Mouse (Mus musculus) midbrain, embryonic 16.5 days (tissue): Measurements from ENCODE around the gene Tdrd6. TPM values are rescaled to one million over a fixed set of nuclear protein-coding genes. Genes with fewer than 3 reads are reported as not detected.

Source experiments
- ATAC-seq: fragments of 200-750 bp; cut with Nextera tagmentation; 2 replicates; pipeline ENCODE4 v1.8.0; 2017; ENCODE audit warnings: moderate TSS enrichment
- H3K27ac ChIP-seq: fragments of 300-500 bp; sonication (generic); 2 replicates; pipeline ENCODE4 v1.5.1; 2014; ENCODE audit warnings: mild to moderate bottlenecking, low read length, mixed read lengths
- H3K27me3 ChIP-seq: fragments of 300-500 bp; sonication (generic); 2 replicates; pipeline ENCODE4 v1.6.1; 2014; ENCODE audit warnings: low read depth, low read length, mixed read lengths; ENCODE audit not compliant: control insufficient read depth, insufficient read depth
- H3K36me3 ChIP-seq: fragments of 300-500 bp; sonication (generic); 2 replicates; pipeline ENCODE4 v1.6.1; 2014; ENCODE audit warnings: mild to moderate bottlenecking, low read length, moderate library complexity, mixed read lengths; ENCODE audit not compliant: control insufficient read depth, insufficient read depth
- H3K4me1 ChIP-seq: fragments of 300-500 bp; sonication (generic); 2 replicates; pipeline ENCODE4 v1.6.1; 2014; ENCODE audit warnings: mild to moderate bottlenecking, low read length, mixed read lengths; ENCODE audit not compliant: control insufficient read depth, insufficient read depth
- H3K4me2 ChIP-seq: fragments of 300-500 bp; sonication (generic); 2 replicates; pipeline ENCODE4 v1.6.1; 2014; ENCODE audit warnings: mild to moderate bottlenecking, low read length, mixed read lengths
- H3K4me3 ChIP-seq: fragments of 300-500 bp; sonication (generic); 2 replicates; pipeline ENCODE4 v1.5.1; 2014; ENCODE audit warnings: low read depth, mild to moderate bottlenecking, low read length, moderate library complexity, mixed read lengths
- H3K9ac ChIP-seq: fragments of 300-500 bp; sonication (generic); 2 replicates; pipeline ENCODE4 v1.6.1; 2014; ENCODE audit warnings: low read depth, low read length, mixed read lengths
- H3K9me3 ChIP-seq: fragments of 300-500 bp; sonication (generic); replicated peaks from 2 replicates; pipeline ENCODE4 v1.6.1; 2014; ENCODE audit warnings: mild to moderate bottlenecking, low read length, mixed read lengths; ENCODE audit not compliant: control insufficient read depth, poor library complexity, severe bottlenecking
- WGBS: fragments of 180-500 bp; shearing (Covaris S2); extraction: QIAGEN DNeasy Blood & Tissue Kit; methylation state at CpG from one replicate; pipeline ENCODE4 v1.1.7; 2014; 5-methylcytosine and 5-hydroxymethylcytosine counted together
- polyA plus RNA-seq: library from polyadenylated mRNA; unstranded; fragments of >200 nt; fragmentation: Nextera tagmentation; extraction: Ambion mirVana; gene quantifications from 2 replicates; pipeline ENCODE4 v1.2.1, GENCODE M21; 2015

Tdrd6 gene
- polyA plus RNA-seq, result 0.52 and 1.5 TPM in 2 replicates

- H3K9me3 ChIP-seq, result peaks cover 6% of the 10 kb centered on the region
Observed at GRCm38 (mm10) chr17:43629496-43630426, at the start of gene Tdrd6. Gene Tdrd6 (minus strand): TSS chr17:43630299.

DNA sequence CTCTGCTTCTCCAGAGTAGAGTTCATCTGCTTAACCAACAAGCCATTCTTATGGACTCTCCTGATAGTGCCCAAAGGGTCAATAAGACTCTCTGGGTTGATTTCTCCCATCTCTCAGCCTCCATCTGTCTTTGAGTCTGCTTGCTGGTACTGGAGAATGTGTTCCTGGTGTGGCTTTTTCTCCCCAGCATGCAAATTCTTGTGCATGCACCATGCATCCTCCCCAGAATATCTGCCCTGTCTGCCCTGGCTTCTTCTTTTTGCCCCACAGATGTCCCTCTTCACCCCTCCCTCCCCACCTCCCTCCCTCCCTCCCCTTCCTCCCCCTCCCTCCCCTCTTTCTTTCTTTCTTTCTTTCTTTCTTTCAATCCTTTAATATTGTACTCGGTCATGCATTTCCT, 47.2 kb upstream of the Tdrd6 start:
- no peaks in the 10 kb centered on the region for H3K9me3 ChIP-seq
- ATAC-seq, result no peak
- H3K4me1 ChIP-seq, result no peaks in the 10 kb centered on the region
- H3K4me2 ChIP-seq, result no peak overlapping the region
- H3K9ac ChIP-seq, result no peak overlapping the region
- 29% methylated on average over 1 of the region's 1 CpGs for WGBS
- no peak overlapping the region for H3K4me3 ChIP-seq
- H3K27me3 ChIP-seq, result no peaks in the 10 kb centered on the region
- H3K27ac ChIP-seq, result no peak overlapping the region
- H3K36me3 ChIP-seq, result no peaks in the 10 kb centered on the region

More at GRCm38 (mm10) chr17:43629496-43630426, at the start of gene Tdrd6:
- Histone ChIP-seq H3K4me3 (peak within 1 kb of the TSS; percentile 52), H3K9ac (peak within 1 kb of the TSS; percentile 72), H3K27me3 (peaks cover 26% of the 10 kb centered on the region), H3K4me2 (peak within 1 kb of the TSS; percentile 87), H3K4me1 (peaks cover 6% of the 10 kb centered on the region), H3K27ac (no peak within 1 kb of the TSS), H3K36me3 (no peaks in the 10 kb centered on the region)
- ATAC-seq, result peak; percentile 76
- 3% methylated on average over 83 of the region's 83 CpGs for WGBS

DNA sequence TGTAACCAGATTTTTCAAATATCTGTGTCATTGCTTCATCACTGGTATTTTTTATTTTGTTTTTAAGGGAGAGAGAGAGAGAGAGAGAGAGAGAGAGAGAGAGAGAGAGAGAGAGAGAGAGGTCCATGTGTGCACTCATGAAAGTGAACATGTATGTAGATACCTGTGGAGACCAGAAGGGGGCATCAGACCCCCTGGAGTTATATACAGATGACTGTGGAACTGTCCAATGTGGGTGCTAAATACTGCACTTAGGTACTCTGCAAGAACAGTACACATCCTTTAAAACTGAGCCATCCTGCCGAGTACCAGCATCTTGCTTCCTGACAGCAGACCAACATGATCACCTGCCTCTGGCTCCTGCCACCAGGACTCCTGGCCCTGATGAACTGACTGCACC, 46.1 kb upstream of the Tdrd6 start:
- no peaks in the 10 kb centered on the region for H3K9me3 ChIP-seq
- H3K4me1 ChIP-seq, result no peaks in the 10 kb centered on the region
- ATAC-seq, result no peak
- no peak overlapping the region for H3K4me2 ChIP-seq
- no peaks in the 10 kb centered on the region for H3K27me3 ChIP-seq
- no peaks in the 10 kb centered on the region for H3K36me3 ChIP-seq
- H3K4me3 ChIP-seq, result no peak overlapping the region
- H3K27ac ChIP-seq, result no peak overlapping the region
- no peak overlapping the region for H3K9ac ChIP-seq
- 89% methylated on average over 1 of the region's 1 CpGs for WGBS

DNA sequence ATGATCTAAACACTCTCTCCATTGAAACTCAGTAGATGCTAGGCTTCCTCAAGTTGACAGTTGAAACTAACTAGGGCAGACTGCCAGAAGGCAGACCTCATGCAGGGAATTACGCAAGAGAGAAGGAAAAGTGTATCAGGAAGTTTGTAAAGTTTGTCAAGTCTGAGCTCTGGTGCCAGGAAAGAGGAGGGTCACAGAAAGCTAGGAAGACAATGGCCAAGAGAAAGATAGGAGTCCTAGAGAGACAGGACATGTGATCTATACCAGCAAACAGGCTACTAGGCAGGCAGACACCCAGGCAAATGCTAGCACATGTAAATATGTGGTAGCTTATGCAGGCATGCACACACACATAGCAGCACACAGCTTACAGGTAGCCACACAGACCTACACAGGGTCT, 45.1 kb upstream of the Tdrd6 start:
- no peak overlapping the region for H3K4me2 ChIP-seq
- no peaks in the 10 kb centered on the region for H3K4me1 ChIP-seq
- no peak overlapping the region for H3K4me3 ChIP-seq
- no peak overlapping the region for H3K27ac ChIP-seq
- no peak for ATAC-seq
- H3K9ac ChIP-seq, result no peak overlapping the region
- WGBS, result 83% methylated on average over 1 of the region's 1 CpGs
- H3K9me3 ChIP-seq, result no peaks in the 10 kb centered on the region
- no peaks in the 10 kb centered on the region for H3K36me3 ChIP-seq
- no peaks in the 10 kb centered on the region for H3K27me3 ChIP-seq

DNA sequence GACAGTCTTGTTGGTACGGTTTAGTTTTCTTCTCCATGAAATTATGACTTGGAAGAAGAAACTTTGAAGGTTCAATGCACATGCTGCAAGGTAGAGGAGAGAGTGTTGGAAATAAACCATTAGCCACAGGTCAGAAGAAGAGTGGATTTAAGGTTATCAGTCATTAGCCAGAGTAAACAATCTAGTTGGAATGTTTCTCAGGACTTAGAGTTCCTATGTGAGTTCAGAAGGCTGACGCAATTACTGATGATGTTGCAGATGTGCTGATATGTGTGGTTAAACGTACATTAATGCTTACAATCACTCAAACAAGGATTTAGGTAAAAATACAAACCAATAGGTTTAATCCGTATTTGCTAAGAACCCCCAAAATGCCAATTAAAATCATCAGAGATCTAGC, 41.8 kb upstream of the Tdrd6 start:
- Histone ChIP-seq H3K27me3 (no peaks in the 10 kb centered on the region), H3K9ac (no peak overlapping the region), H3K4me1 (peaks cover 2% of the 10 kb centered on the region; the same call in 1 of the 2 replicates), H3K4me3 (no peak overlapping the region), H3K4me2 (no peak overlapping the region), H3K27ac (no peak overlapping the region), H3K36me3 (no peaks in the 10 kb centered on the region), H3K9me3 (no peaks in the 10 kb centered on the region)
- no peak for ATAC-seq
- 91% methylated on average over 4 of the region's 4 CpGs for WGBS

GRCm38 (mm10) chr17:43669145-43669695, 39.1 kb upstream of the Tdrd6 start:
- Histone ChIP-seq H3K4me2 (no peak overlapping the region), H3K4me1 (peaks cover 18% of the 10 kb centered on the region), H3K9me3 (no peaks in the 10 kb centered on the region), H3K36me3 (no peaks in the 10 kb centered on the region), H3K9ac (no peak overlapping the region), H3K27ac (no peak overlapping the region), H3K27me3 (no peaks in the 10 kb centered on the region), H3K4me3 (no peak overlapping the region)
- 68% methylated on average over 6 of the region's 6 CpGs for WGBS
- no peak for ATAC-seq

GRCm38 (mm10) chr17:43667290-43667843, 37.3 kb upstream of the Tdrd6 start, which contains the start of gene Cyp39a1:
Gene Cyp39a1 (plus strand): TSS chr17:43667425.
- peaks cover 4% of the 10 kb centered on the region; the same call in 1 of the 2 replicates for H3K36me3 ChIP-seq
- no peaks in the 10 kb centered on the region for H3K9me3 ChIP-seq
- peak within 1 kb of the TSS; percentile 84 for H3K4me2 ChIP-seq
- peak within 1 kb of the TSS; percentile 75 for H3K27ac ChIP-seq
- H3K9ac ChIP-seq, result peak within 1 kb of the TSS; percentile 88
- ATAC-seq, result 0 out of 2 replicates have a peak, but pooled peaks have one; percentile 1
- peaks cover 18% of the 10 kb centered on the region for H3K4me1 ChIP-seq
- no peaks in the 10 kb centered on the region for H3K27me3 ChIP-seq
- under 1% methylated on average over 17 of the region's 17 CpGs for WGBS
- H3K4me3 ChIP-seq, result peak within 1 kb of the TSS; percentile 68

DNA sequence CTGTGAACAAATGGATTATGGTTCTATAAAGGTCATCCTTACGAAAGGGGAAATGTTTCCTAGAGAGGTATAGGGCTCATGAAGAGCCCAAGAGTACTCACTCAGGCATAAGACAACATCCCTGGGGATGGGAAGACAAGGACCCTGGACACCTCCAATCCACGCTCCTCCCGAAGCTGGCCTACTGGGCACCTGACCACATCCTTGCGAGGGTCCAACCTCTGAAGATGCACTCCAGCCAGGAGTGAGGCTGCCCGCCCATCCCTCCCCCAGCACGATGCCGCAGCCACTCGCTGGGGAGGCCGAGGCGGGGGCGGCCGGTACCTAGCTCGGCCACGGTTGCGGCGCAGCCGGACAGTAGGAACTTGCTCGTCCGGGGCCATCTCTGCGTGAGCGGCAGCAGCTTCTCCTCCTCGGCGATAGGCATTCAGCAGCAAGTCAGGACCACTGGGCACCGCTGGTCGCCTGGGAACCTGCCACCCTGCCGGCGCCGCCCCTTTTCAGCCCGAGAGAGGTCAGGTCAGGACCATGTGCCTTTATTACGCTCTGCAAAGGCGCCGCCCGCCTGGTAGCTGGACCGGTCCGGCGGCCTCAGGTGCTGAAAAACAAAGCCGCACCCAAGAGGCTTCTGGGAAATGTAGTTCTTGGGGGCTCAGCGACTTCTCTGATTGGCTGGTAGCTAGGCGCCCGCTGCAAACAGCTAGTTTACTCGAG, 36.6 kb upstream of the Tdrd6 start, which contains the start of gene Slc25a27:
Gene Slc25a27 (minus strand): TSS at position 639 of the 714 bp plus-strand sequence.
- H3K4me2 ChIP-seq, result peak within 1 kb of the TSS; percentile 84
- H3K27me3 ChIP-seq, result no peaks in the 10 kb centered on the region
- H3K4me3 ChIP-seq, result peak within 1 kb of the TSS; percentile 68
- under 1% methylated on average over 40 of the region's 41 CpGs for WGBS
- peak within 1 kb of the TSS; percentile 75 for H3K27ac ChIP-seq
- peak within 1 kb of the TSS; percentile 88 for H3K9ac ChIP-seq
- peaks cover 18% of the 10 kb centered on the region for H3K4me1 ChIP-seq
- H3K36me3 ChIP-seq, result peaks cover 4% of the 10 kb centered on the region; the same call in 1 of the 2 replicates
- H3K9me3 ChIP-seq, result no peaks in the 10 kb centered on the region
- ATAC-seq, result peak; percentile 97
